Mouse (Mus musculus): ENCODE results near the gene Ahctf1.

DNA sequence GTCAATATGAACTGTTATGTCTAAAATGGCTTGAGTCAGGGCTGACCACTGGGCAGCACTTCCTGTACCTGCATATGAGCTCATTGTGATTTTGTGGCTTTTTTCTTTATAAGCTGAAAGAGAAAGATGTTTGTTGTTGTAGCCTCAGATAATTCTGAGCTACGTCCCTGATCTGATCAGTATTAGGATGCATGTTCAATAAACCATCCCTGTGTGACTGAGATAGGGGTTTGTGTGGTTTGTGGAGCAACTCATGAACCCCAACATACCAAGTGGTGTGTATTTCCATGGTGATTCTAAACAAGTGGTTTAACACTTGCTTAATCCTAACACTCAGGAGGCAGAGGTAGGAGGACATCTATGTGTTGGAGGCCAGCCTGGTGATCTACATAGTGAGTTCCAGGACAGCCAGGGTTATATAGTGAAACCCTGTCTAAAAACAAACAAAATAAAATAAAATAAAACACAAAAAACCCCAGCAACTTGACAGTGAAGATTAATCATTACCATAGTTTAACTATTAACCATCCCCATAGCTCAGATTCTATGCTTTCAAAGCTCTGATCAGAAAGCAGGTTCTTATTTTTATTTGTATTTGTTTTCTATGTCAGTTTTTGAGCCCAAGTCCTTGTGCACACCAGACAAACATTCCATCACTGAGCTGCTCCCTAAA is 32.4 kb upstream of the Ahctf1 start:
- TF ChIP-seq POLR2A (IDR thresholded peaks at IDR 0.05; ENCODE audit: low read depth, low read length) = no peak
- no peak for TF ChIP-seq CTCF (IDR thresholded peaks at IDR 0.05; ENCODE audit: extremely low read depth, insufficient read length, insufficient replicate concordance, low read depth, low read length)
